Mouse (Mus musculus) stomach, embryonic 16.5 days (tissue): Measurements from ENCODE around the gene B3gnt2. TPM values are rescaled to one million over a fixed set of nuclear protein-coding genes. Genes with fewer than 3 reads are reported as not detected.

Experiments
- ATAC-seq: fragments of 200-750 bp; cut with Nextera tagmentation; 2 replicates; pipeline ENCODE4 v1.8.0; 2017; ENCODE audit warnings: moderate number of reproducible peaks, moderate TSS enrichment; ENCODE audit not compliant: insufficient read depth, low FRiP score
- H3K27ac ChIP-seq: fragments of 300-500 bp; sonication (generic); 2 replicates; pipeline ENCODE4 v1.5.1; 2014; ENCODE audit warnings: low read length
- H3K27me3 ChIP-seq: fragments of 300-500 bp; sonication (generic); 2 replicates; pipeline ENCODE4 v1.6.1; 2014; ENCODE audit warnings: low read length, control low read depth, mixed read lengths; ENCODE audit not compliant: control insufficient read depth, insufficient read depth
- H3K36me3 ChIP-seq: fragments of 300-500 bp; sonication (generic); 2 replicates; pipeline ENCODE4 v1.6.1; 2014; ENCODE audit warnings: low read length; ENCODE audit not compliant: control insufficient read depth, insufficient read depth
- H3K4me1 ChIP-seq: fragments of 300-500 bp; sonication (generic); 2 replicates; pipeline ENCODE4 v1.6.1; 2014; ENCODE audit warnings: low read length, control low read depth, mixed read lengths; ENCODE audit not compliant: control insufficient read depth, insufficient read depth
- H3K4me2 ChIP-seq: fragments of 300-500 bp; sonication (generic); 2 replicates; pipeline ENCODE4 v1.6.1; 2014; ENCODE audit warnings: low read depth, low read length, mixed read lengths
- H3K4me3 ChIP-seq: fragments of 300-500 bp; sonication (generic); replicated peaks from 2 replicates; pipeline ENCODE4 v1.5.1; 2014; ENCODE audit warnings: mild to moderate bottlenecking, low read length
- H3K9ac ChIP-seq: fragments of 300-500 bp; sonication (generic); 2 replicates; pipeline ENCODE4 v1.6.1; 2014; ENCODE audit warnings: low read length
- H3K9me3 ChIP-seq: fragments of 300-500 bp; sonication (generic); replicated peaks from 2 replicates; pipeline ENCODE4 v1.6.1; 2016; ENCODE audit warnings: low read length, control low read depth; ENCODE audit not compliant: control insufficient read depth
- WGBS: fragments of 180-500 bp; shearing (Covaris S2); extraction: QIAGEN DNeasy Blood & Tissue Kit; methylation state at CpG from one replicate; pipeline ENCODE4 v1.1.7; 2014; 5-methylcytosine and 5-hydroxymethylcytosine counted together
- polyA plus RNA-seq: library from polyadenylated mRNA; unstranded; fragments of >200 nt; fragmentation: Nextera tagmentation; extraction: Ambion mirVana; gene quantifications from 2 replicates; pipeline ENCODE4 v1.2.1, GENCODE M21; 2015

Gene B3gnt2
- polyA plus RNA-seq, 1 experiment from 2014 or later: 12.7 TPM

DNA sequence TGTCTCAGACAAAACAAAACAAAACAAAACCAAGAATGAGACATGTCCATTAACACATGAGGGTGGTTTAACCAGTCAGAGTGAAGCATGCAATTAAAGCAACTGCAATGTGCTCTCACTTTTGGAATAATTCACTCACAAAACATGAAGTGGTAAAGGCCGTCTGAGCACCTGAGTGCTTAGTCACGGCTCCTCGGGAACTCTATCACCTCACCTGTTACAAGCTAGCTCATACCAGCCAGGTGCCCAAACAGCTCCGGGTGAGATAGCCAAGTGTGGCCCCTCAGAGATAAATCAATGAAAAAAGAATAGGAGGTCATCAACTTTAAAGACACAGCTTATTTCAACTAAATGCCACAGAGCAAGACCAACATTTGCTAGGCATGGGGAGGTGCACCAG lies 6.2 kb downstream of the B3gnt2 start:
- peaks cover 18% of the 10 kb centered on the region for H3K4me1 ChIP-seq
- WGBS: 56% methylated on average over 4 of the region's 4 CpGs
- no peaks in the 10 kb centered on the region for H3K27me3 ChIP-seq
- H3K4me3 ChIP-seq: no peak overlapping the region
- no peak overlapping the region for H3K4me2 ChIP-seq
- no peak overlapping the region for H3K9ac ChIP-seq
- no peak for ATAC-seq
- no peak overlapping the region for H3K27ac ChIP-seq
- H3K9me3 ChIP-seq: no peaks in the 10 kb centered on the region
- no peaks in the 10 kb centered on the region for H3K36me3 ChIP-seq

DNA sequence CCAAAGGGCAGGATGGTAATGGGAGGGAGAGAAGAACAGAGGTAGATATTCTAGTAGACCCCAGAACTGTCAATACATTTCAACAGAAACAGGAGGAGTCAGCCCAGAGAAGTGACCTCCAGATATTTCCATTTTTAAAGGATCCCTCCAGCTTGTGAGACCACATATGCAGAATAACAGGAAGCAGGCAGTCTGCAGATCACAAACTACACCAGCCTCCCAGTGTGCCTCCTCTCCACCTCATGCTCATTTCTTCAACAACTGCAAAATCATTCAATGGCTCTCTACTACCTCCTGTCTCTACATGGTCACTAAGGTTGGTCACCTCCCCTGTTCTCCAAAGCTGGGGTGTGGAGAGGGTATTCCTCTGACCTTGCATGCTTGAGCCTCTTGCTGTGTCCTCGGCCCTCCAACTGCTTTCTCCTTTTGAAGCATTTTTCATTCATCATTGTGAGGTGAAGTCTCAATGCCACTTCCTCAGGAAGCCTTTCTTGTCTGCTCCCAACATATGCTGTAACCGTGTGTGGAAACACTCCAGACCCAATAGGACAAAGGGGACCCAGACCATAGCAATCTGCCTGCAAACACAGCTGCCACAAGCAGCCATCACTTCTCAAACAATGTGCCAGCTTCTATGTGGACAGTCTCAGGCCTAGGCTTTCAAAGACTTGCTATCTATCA lies 7.1 kb downstream of the B3gnt2 start:
- no peak overlapping the region for H3K27ac ChIP-seq
- no peaks in the 10 kb centered on the region for H3K36me3 ChIP-seq
- H3K4me1 ChIP-seq: peaks cover 22% of the 10 kb centered on the region
- 37% methylated on average over 2 of the region's 2 CpGs for WGBS
- no peaks in the 10 kb centered on the region for H3K27me3 ChIP-seq
- no peak overlapping the region for H3K4me3 ChIP-seq
- ATAC-seq: no peak
- no peaks in the 10 kb centered on the region for H3K9me3 ChIP-seq
- no peak overlapping the region for H3K4me2 ChIP-seq
- no peak overlapping the region for H3K9ac ChIP-seq

DNA sequence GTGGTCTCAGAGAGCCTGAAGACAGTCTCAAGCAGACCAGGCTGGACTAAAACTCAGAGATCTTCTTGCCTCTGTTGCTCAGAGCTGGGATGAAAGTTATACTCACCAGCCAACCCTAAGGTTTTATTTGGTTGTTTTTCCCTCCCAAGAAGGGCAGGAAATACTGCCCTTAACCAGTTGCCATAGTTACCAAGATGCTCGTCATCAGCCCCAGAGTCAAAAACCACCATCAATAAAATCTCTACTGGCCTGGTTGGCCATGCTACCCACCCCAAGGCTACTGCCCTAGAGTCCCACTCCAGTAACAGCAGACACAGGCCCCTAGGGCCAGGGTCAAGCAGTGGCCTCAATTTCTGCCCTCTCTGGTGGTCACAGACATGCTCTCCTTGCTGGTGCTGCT lies 8.3 kb downstream of the B3gnt2 start:
- ATAC-seq: no peak
- no peak overlapping the region for H3K27ac ChIP-seq
- no peaks in the 10 kb centered on the region for H3K27me3 ChIP-seq
- H3K36me3 ChIP-seq: no peaks in the 10 kb centered on the region
- WGBS: 85% methylated on average over 1 of the region's 1 CpGs
- H3K4me2 ChIP-seq: no peak overlapping the region
- peaks cover 28% of the 10 kb centered on the region for H3K4me1 ChIP-seq
- H3K9ac ChIP-seq: no peak overlapping the region
- H3K4me3 ChIP-seq: no peak overlapping the region
- H3K9me3 ChIP-seq: no peaks in the 10 kb centered on the region

DNA sequence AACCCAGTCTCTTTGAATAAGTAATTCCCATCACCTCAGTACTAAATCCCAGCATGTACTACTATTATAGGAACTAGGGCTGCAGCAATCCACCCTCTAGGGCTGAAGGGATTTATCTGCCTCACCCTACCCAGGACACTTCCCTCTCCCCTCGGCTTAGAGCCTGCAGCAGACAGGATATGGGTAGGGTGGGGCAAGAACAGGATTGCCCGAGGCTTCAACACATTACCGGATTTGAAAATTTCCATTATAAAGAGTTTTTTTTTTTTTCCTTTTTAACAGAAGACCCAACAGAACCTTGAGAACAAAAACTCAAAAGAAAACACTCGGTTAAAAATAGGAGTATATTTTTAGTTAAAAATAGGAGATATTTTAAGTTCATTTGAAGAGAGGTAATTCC lies 9.3 kb downstream of the B3gnt2 start:
- H3K9me3 ChIP-seq: no peaks in the 10 kb centered on the region
- no peaks in the 10 kb centered on the region for H3K27me3 ChIP-seq
- no peak for ATAC-seq
- H3K27ac ChIP-seq: 0 out of 2 replicates have a peak overlapping the region, but pooled peaks have one; percentile 27
- no peak overlapping the region for H3K4me2 ChIP-seq
- peaks cover 34% of the 10 kb centered on the region for H3K4me1 ChIP-seq
- no peak overlapping the region for H3K9ac ChIP-seq
- H3K36me3 ChIP-seq: no peaks in the 10 kb centered on the region
- no peak overlapping the region for H3K4me3 ChIP-seq
- 38% methylated on average over 4 of the region's 4 CpGs for WGBS

DNA sequence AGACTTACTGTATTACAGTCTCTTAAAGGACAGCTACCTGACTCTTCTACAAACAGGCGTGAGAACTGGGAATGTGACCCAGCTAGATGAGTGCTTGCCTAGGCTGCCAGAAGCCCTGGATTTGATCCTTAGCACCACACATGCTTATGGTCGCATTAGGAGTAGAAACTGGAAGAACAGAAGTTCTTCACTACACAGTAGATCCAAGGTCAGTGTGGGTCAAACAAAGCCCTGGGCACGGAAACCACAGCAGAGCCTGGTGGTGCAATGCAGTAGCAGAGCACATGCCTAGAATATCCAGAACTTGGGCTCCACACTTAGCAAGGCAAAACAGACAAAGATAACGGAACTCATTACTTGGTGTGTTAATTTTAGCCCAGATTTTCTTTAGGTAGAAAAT lies 10.7 kb downstream of the B3gnt2 start:
- H3K27me3 ChIP-seq: no peaks in the 10 kb centered on the region
- peaks cover 37% of the 10 kb centered on the region for H3K4me1 ChIP-seq
- no peaks in the 10 kb centered on the region for H3K9me3 ChIP-seq
- H3K4me2 ChIP-seq: no peak overlapping the region
- WGBS: 71% methylated on average over 4 of the region's 4 CpGs
- no peaks in the 10 kb centered on the region for H3K36me3 ChIP-seq
- no peak overlapping the region for H3K27ac ChIP-seq
- no peak overlapping the region for H3K9ac ChIP-seq
- no peak for ATAC-seq
- H3K4me3 ChIP-seq: no peak overlapping the region

DNA sequence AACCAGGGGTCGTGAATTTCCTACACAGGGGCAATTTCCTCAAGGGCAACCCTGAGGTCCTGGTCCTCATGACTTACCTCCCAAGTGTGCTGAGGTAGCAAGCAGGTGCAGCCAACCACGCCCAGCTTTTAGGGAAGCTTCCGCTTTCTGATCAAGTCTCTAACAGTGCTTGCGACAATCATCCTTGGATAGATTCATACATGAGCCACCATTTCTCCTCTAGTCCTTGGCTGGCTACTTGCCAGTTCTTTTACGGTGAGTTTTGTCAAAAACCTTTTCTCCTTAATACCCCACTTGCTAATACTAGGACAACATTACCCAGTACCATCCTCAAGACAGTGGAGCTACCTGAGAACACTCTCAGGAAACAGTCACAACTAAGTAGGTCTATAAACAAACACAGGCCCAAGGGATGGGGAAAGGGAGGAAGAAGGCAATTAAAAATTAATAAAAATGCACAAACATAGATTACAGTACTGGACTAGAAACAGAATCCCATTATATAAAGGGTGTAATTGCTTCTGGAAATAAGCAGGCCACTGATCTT lies 12.0 kb downstream of the B3gnt2 start:
- no peak overlapping the region for H3K4me2 ChIP-seq
- ATAC-seq: no peak
- H3K4me3 ChIP-seq: no peak overlapping the region
- no peaks in the 10 kb centered on the region for H3K27me3 ChIP-seq
- 70% methylated on average over 5 of the region's 5 CpGs for WGBS
- H3K9ac ChIP-seq: no peak overlapping the region
- H3K36me3 ChIP-seq: no peaks in the 10 kb centered on the region
- peaks cover 43% of the 10 kb centered on the region for H3K4me1 ChIP-seq
- H3K27ac ChIP-seq: peak overlapping the region; percentile 59; the same call in 1 of the 2 replicates
- H3K9me3 ChIP-seq: no peaks in the 10 kb centered on the region

DNA sequence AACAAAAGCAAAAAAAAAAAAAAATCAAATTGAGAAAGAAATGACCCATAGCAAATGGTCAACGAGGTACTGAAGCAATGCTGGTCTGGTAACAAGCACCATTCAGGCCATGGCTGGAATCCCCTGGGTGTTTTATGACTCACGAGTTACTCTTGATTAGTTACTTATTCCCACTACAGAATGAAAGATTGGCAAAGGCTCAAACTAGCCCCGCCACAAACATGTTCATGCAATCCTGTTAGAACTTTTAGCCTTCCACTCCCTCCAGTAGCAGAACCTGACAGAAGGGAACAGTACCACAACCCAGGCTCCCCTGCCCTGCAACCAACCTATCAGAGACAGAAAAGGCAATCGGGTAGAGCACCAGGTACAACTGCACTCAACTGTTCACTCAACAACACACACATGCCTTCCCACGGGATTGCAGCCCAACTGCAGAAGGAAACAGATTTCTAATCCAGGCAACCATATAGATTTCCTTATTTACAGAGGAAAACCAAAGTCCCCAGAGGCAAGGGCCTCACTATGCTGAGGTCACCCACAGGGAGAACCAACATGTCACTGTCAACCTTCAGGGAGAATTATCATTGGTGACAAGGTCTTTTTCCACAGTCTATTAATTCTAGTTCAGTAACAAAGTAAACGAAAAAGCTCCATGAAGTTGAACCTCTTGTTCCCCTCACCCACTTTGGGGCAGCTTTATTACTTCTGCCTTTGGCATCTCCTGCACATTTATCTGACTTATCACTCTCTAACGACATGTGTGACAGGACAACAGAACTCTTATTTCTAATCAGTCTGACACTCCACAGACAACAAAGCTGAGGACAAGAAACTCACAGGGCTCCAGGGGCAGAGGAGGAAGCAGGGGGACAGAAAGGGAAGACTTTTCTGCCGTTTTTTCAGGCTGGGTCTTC lies 12.8 kb downstream of the B3gnt2 start:
- H3K9ac ChIP-seq: no peak overlapping the region
- H3K27me3 ChIP-seq: no peaks in the 10 kb centered on the region
- WGBS: 36% methylated on average over 8 of the region's 8 CpGs
- no peak overlapping the region for H3K4me2 ChIP-seq
- no peak for ATAC-seq
- H3K9me3 ChIP-seq: no peaks in the 10 kb centered on the region
- H3K4me3 ChIP-seq: no peak overlapping the region
- peaks cover 43% of the 10 kb centered on the region for H3K4me1 ChIP-seq
- H3K27ac ChIP-seq: peak overlapping the region; percentile 59
- no peaks in the 10 kb centered on the region for H3K36me3 ChIP-seq

DNA sequence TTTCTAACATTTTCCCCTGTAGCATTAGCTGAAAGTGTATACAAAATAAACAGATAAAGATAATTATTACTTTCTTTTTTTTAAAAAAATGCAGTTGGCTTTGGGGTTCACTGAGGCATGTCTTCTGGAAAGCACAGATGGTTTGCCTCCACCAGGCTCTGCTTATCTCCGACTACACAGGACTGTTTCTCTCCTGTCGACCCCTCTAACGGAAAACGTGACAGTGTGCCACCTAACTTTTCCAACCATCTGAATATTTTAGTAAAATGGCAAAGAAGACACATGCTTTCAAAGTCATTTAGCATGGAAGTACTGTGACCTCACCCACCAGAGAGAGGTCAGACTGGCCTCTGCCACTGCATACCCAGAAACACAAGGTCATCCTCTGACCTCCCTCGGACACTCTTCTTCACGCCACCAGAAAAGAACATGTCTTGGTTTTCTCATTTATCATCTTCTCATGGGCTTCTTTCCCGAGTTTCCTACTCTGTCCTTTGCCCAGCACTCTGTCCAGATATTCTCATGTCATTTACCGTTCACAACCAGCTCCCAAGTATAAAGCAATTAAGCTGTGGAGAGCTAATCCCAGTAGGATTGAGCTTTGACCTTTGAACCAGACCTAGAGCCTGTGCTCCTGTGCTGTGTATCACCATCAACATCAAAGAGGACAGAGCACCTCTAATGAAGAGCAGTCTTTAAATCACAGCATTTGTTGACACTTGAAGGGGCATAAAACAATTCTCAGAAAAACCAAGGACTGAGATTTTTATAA lies 13.6 kb downstream of the B3gnt2 start:
- Histone ChIP-seq H3K36me3 (no peaks in the 10 kb centered on the region), H3K4me2 (no peak overlapping the region), H3K9me3 (no peaks in the 10 kb centered on the region), H3K4me3 (no peak overlapping the region), H3K4me1 (peaks cover 40% of the 10 kb centered on the region), H3K9ac (no peak overlapping the region), H3K27me3 (no peaks in the 10 kb centered on the region), H3K27ac (no peak overlapping the region)
- ATAC-seq: no peak
- WGBS: 58% methylated on average over 8 of the region's 8 CpGs
